33 mouse cellular contexts compared by ENCODE assay signal in the genomic region with DNA sequence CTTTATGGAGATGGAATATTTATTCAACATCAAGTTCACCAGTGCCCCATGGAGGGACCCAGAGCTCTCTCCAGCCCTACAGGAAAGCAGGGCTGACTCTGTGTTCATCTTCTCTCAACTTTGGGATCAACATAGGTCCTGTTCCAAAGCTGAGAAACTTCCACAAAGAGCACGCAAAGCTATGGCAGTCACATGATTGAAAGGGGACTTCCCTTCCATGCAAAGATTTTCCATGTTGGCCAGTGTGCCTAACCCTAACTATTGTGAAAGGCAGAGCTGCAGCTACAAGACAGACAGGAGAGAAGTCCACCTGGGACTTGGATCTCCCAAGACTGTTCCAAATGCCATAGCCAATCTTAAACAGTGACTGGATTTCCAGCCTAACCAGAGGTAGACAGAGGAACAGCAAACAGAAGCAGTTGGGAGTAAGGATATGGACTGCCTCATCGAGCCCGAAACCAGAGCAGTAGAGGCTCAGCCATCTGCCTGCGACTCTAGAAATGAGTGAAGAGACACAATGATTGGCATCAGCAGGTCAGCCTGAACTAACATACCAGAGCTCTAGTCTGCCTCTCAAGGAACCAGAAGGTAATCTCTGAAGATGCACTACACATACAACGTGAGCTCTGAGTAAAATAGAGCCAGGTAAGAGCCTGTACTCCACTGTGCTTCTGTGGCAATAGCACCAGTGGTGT.
"Had no signal": no experiment of that assay in that cellular context is flagged by ENCODE, and none has a peak within 500 bp of the region (broad histone marks: within the 10 kb centered on the region; RNA-seq: fewer than 3 reads in every experiment).

No protein-coding gene starts in this region.

- H3K4me1 ChIP-seq: heart, embryonic 12.5 days; heart, embryonic 13.5 days; heart, embryonic 15.5 days; hindbrain, embryonic 10.5 days; hindbrain, embryonic 12.5 days; hindbrain, embryonic 13.5 days; hindbrain, embryonic 15.5 days; intestine, embryonic 15.5 days; kidney, embryonic 15.5 days had no signal

- H3K27ac ChIP-seq: heart, embryonic 13.5 days; heart, embryonic 15.5 days; hindbrain, embryonic 10.5 days; hindbrain, embryonic 12.5 days; hindbrain, embryonic 13.5 days; hindbrain, embryonic 14.5 days; hindbrain, embryonic 15.5 days; hindbrain, postnatal 0 days; intestine, embryonic 15.5 days; kidney, embryonic 15.5 days; kidney, postnatal 0 days; layer of hippocampus, adult 2 months; left cerebral cortex, adult 2 months had no signal

- ATAC-seq: hindbrain, embryonic 16.5 days; hindbrain, postnatal 0 days; inflammation-experienced regulatory T-cells, adult 6 months; intestine, embryonic 15.5 days; intestine, embryonic 16.5 days; intestine, postnatal 0 days had no signal

- H3K9me3 ChIP-seq: heart, embryonic 12.5 days; heart, embryonic 13.5 days; heart, embryonic 15.5 days; hindbrain, embryonic 10.5 days; hindbrain, embryonic 12.5 days; hindbrain, embryonic 13.5 days; hindbrain, embryonic 15.5 days; intestine, embryonic 15.5 days; kidney, embryonic 15.5 days had no signal

- DNase-seq: heart, postnatal 10 days; heart, postnatal 14 days; heart, postnatal 36 days; heart, postnatal 4 days; kidney, adult 11 months; kidney, adult 2 months; kidney, adult 8-10 months; kidney, adult 9 months; kidney, postnatal 10 days; kidney, postnatal 14 days; kidney, postnatal 25 days; kidney, postnatal 36 days; kidney, postnatal 4 days; layer of hippocampus, adult 9-11 months; layer of hippocampus, postnatal 36 days had no signal

- H3K9ac ChIP-seq: heart, embryonic 12.5 days; heart, embryonic 13.5 days; heart, embryonic 15.5 days; hindbrain, embryonic 12.5 days; hindbrain, embryonic 13.5 days; hindbrain, embryonic 14.5 days; hindbrain, embryonic 15.5 days; intestine, embryonic 15.5 days; kidney, embryonic 15.5 days had no signal

- H3K4me3 ChIP-seq: heart, embryonic 12.5 days; heart, embryonic 13.5 days; heart, embryonic 15.5 days; hindbrain, embryonic 10.5 days; hindbrain, embryonic 12.5 days; hindbrain, embryonic 13.5 days; hindbrain, embryonic 15.5 days; intestine, embryonic 15.5 days; kidney, embryonic 15.5 days; layer of hippocampus, adult 2 months; left cerebral cortex, adult 2 months had no signal

- H3K4me2 ChIP-seq: heart, embryonic 12.5 days; heart, embryonic 13.5 days; heart, embryonic 15.5 days; hindbrain, embryonic 12.5 days; hindbrain, embryonic 13.5 days; hindbrain, embryonic 14.5 days; hindbrain, embryonic 15.5 days; intestine, embryonic 15.5 days; kidney, embryonic 15.5 days had no signal

- H3K27me3 ChIP-seq: heart, embryonic 12.5 days; heart, embryonic 13.5 days; heart, embryonic 15.5 days; hindbrain, embryonic 12.5 days; hindbrain, embryonic 13.5 days; hindbrain, embryonic 15.5 days; intestine, embryonic 15.5 days; kidney, embryonic 15.5 days had no signal

- H3K36me3 ChIP-seq: heart, embryonic 12.5 days; heart, embryonic 13.5 days; heart, embryonic 15.5 days; intestine, embryonic 15.5 days; kidney, embryonic 15.5 days had no signal
